Mouse (Mus musculus) bone marrow, adult 2 months (tissue): ENCODE data around the gene A430078G23Rik.

Experiments used
- CTCF ChIP-seq: fragments of 200-500 bp; IDR thresholded peaks from 2 replicates; pipeline ENCODE4 v1.5.1; 2011; ENCODE audit warnings: low read length, control low read depth; ENCODE audit not compliant: control insufficient read depth, insufficient read depth
- POLR2A ChIP-seq: fragments of 200-500 bp; IDR thresholded peaks from 2 replicates; pipeline ENCODE4 v1.6.1; 2011; ENCODE audit warnings: low read depth, mild to moderate bottlenecking, control low read depth, low read length, borderline replicate concordance; ENCODE audit not compliant: control insufficient read depth

- no peak for TF ChIP-seq CTCF
- no peak for TF ChIP-seq POLR2A
Measured at GRCm38 (mm10) chr8:3418101-3418500, 64.9 kb downstream of the A430078G23Rik start.
